Mouse (Mus musculus): ENCODE measurements around the gene Lrp1.

The Lrp1 gene

GRCm38 (mm10) chr10:127652906-127653638 lies 32.1 kb upstream of the Lrp1 start:
- no peak for DNase-seq (ENCODE audit: low spot score in 2 of 2)

GRCm38 (mm10) chr10:127645791-127646190 lies 24.8 kb upstream of the Lrp1 start:
- DNase-seq (ENCODE audit: low spot score in 2 of 2), result no peak

GRCm38 (mm10) chr10:127643553-127644238 lies 22.7 kb upstream of the Lrp1 start:
- DNase-seq (ENCODE audit: low spot score in 2 of 2), result no peak

- no peak for DNase-seq (ENCODE audit: low spot score in 2 of 2)
These were observed 22.0 kb upstream of the Lrp1 start, which contains the start of gene Stat6 for GRCm38 (mm10) chr10:127642772-127643552. Gene Stat6 (plus strand): TSS chr10:127642986.

GRCm38 (mm10) chr10:127641861-127642771 lies 21.2 kb upstream of the Lrp1 start:
- peak; percentile 76 to 84 for DNase-seq (ENCODE audit: low spot score in 2 of 2)

GRCm38 (mm10) chr10:127640421-127640820 lies 19.5 kb upstream of the Lrp1 start:
- no peak for DNase-seq (ENCODE audit: low spot score in 2 of 2)

GRCm38 (mm10) chr10:127632668-127633271 lies 11.8 kb upstream of the Lrp1 start:
- DNase-seq (ENCODE audit: low spot score in 2 of 2), result no peak

- no peak for DNase-seq (ENCODE audit: low spot score in 2 of 2)
These were observed 10.6 kb upstream of the Lrp1 start for GRCm38 (mm10) chr10:127631261-127632214.

- no peak for DNase-seq (ENCODE audit: low spot score in 2 of 2)
These were observed 5.5 kb upstream of the Lrp1 start for GRCm38 (mm10) chr10:127626433-127626832.

GRCm38 (mm10) chr10:127623439-127624216 lies 2.7 kb upstream of the Lrp1 start:
- DNase-seq (ENCODE audit: low spot score in 2 of 2), result no peak

- DNase-seq (ENCODE audit: low spot score in 2 of 2), result no peak
These were observed 1.7 kb upstream of the Lrp1 start for GRCm38 (mm10) chr10:127622661-127623060.

GRCm38 (mm10) chr10:127622057-127622392 lies 1.1 kb upstream of the Lrp1 start:
- peak in 1 of 2 experiments; percentile 40 for DNase-seq (ENCODE audit: low spot score in 2 of 2)

- DNase-seq (ENCODE audit: low spot score in 2 of 2), result peak; percentile 71 to 90
These were observed 476 bp upstream of the Lrp1 start for GRCm38 (mm10) chr10:127621191-127622056.

GRCm38 (mm10) chr10:127619941-127620405 lies 975 bp downstream of the Lrp1 start:
- no peak for DNase-seq (ENCODE audit: low spot score in 2 of 2)

- DNase-seq (ENCODE audit: low spot score in 2 of 2), result no peak
These were observed 1.7 kb downstream of the Lrp1 start for GRCm38 (mm10) chr10:127619119-127619721.

- DNase-seq (ENCODE audit: low spot score in 2 of 2), result no peak
These were observed 2.8 kb downstream of the Lrp1 start for GRCm38 (mm10) chr10:127618173-127618572.

- no peak for DNase-seq (ENCODE audit: low spot score in 2 of 2)
These were observed 3.7 kb downstream of the Lrp1 start for GRCm38 (mm10) chr10:127617294-127617693.
